Mouse (Mus musculus): ENCODE data around the gene Olfr340.
"Not testable (repeated sequence)": the region's sequence is repeated elsewhere in the genome, so short reads cannot be mapped to it uniquely, and the experiment has no call there.

Gene Olfr340

GRCm38 (mm10) chr2:36452287-36452686 is at the start of gene Olfr340:
Gene Olfr340, plus strand, starts transcription at chr2:36452587.
- DNase-seq (ENCODE audit: low spot score) = no peak

- DNase-seq (ENCODE audit: low spot score) = not testable (repeated sequence)
These were observed 37.2 kb upstream of the Olfr340 start for GRCm38 (mm10) chr2:36415174-36415573.

- not testable (repeated sequence) for DNase-seq (ENCODE audit: low spot score)
These were observed 36.8 kb upstream of the Olfr340 start for GRCm38 (mm10) chr2:36415591-36415990.

GRCm38 (mm10) chr2:36418647-36419046 is 33.7 kb upstream of the Olfr340 start, which contains the start of gene Olfr339:
Gene Olfr339, plus strand, starts transcription at chr2:36418947.
- DNase-seq (ENCODE audit: low spot score) = no peak

GRCm38 (mm10) chr2:36473634-36474033 is 21.2 kb downstream of the Olfr340 start:
- no peak for DNase-seq (ENCODE audit: low spot score)

- no peak for DNase-seq (ENCODE audit: low spot score)
These were observed 30.0 kb downstream of the Olfr340 start, which contains the start of gene Olfr341 for GRCm38 (mm10) chr2:36482368-36482767. Gene Olfr341, minus strand, starts transcription at chr2:36482468.
